Mouse (Mus musculus) forebrain, postnatal 0 days (tissue): ENCODE data around the gene Uox. TPM values are rescaled to one million over a fixed set of nuclear protein-coding genes. Genes with fewer than 3 reads are reported as not detected.

ENCODE experiments used
- ATAC-seq: fragments of 200-750 bp; cut with Nextera tagmentation; 2 replicates; pipeline ENCODE4 v1.8.0; 2017; ENCODE audit warnings: mild to moderate bottlenecking, moderate library complexity
- DNase-seq: peaks from one replicate; pipeline ENCODE4 v3.0.0-alpha.2; 2015
- H3K27ac ChIP-seq: fragments of 300-500 bp; sonication (generic); 2 replicates; pipeline ENCODE4 v1.5.1; 2014; ENCODE audit warnings: low read depth, mild to moderate bottlenecking, antibody characterized with exemption, low read length, moderate library complexity, mixed read lengths
- H3K27me3 ChIP-seq: fragments of 300-500 bp; sonication (generic); 2 replicates; pipeline ENCODE4 v1.6.1; 2014; ENCODE audit warnings: mild to moderate bottlenecking, low read length, mixed read lengths; ENCODE audit not compliant: insufficient read depth
- H3K36me3 ChIP-seq: fragments of 300-500 bp; sonication (generic); 2 replicates; pipeline ENCODE4 v1.6.1; 2014; ENCODE audit warnings: mild to moderate bottlenecking, moderate library complexity; ENCODE audit not compliant: insufficient read depth
- H3K4me1 ChIP-seq: fragments of 300-500 bp; sonication (generic); 2 replicates; pipeline ENCODE4 v1.6.1; 2014; ENCODE audit warnings: antibody characterized with exemption; ENCODE audit not compliant: insufficient read depth
- H3K4me2 ChIP-seq: fragments of 300-500 bp; sonication (generic); 2 replicates; pipeline ENCODE4 v1.6.1; 2014; ENCODE audit warnings: low read depth, mild to moderate bottlenecking, moderate library complexity
- H3K4me3 ChIP-seq: fragments of 300-500 bp; sonication (generic); 2 replicates; pipeline ENCODE4 v1.5.1; 2014; ENCODE audit warnings: low read depth, low read length, mixed read lengths
- H3K9ac ChIP-seq: fragments of 300-500 bp; sonication (generic); 2 replicates; pipeline ENCODE4 v1.6.1; 2014; ENCODE audit warnings: mild to moderate bottlenecking
- H3K9me3 ChIP-seq: fragments of 300-500 bp; sonication (generic); 2 replicates; pipeline ENCODE4 v1.6.1; 2016; ENCODE audit warnings: low read length
- CTCF ChIP-seq: sonication (generic); IDR thresholded peaks from 2 replicates; pipeline ENCODE4 v1.5.1; 2016; ENCODE audit warnings: antibody characterized with exemption, control low read depth, low read depth
- WGBS: fragments of 180-500 bp; shearing (Covaris S2); extraction: QIAGEN DNeasy Blood & Tissue Kit; methylation state at CpG from one replicate; pipeline ENCODE4 v1.1.7; 2014; 5-methylcytosine and 5-hydroxymethylcytosine counted together
- polyA plus RNA-seq: library from polyadenylated mRNA; unstranded; fragments of >200 nt; fragmentation: Nextera tagmentation; extraction: Ambion mirVana; gene quantifications from 2 replicates; pipeline ENCODE4 v1.2.1, GENCODE M21; 2015
- total RNA-seq: library from RNA; depleted of rRNA; stranded (reverse); fragments of >200 nt; gene quantifications from 2 replicates; pipeline ENCODE4 v1.2.3, GENCODE M21; 2014; rRNA removed

Uox gene
- total RNA-seq (0.08 and 0.43 TPM in 2 replicates), polyA plus RNA-seq (0.19 and 0.25 TPM in 2 replicates)

DNA sequence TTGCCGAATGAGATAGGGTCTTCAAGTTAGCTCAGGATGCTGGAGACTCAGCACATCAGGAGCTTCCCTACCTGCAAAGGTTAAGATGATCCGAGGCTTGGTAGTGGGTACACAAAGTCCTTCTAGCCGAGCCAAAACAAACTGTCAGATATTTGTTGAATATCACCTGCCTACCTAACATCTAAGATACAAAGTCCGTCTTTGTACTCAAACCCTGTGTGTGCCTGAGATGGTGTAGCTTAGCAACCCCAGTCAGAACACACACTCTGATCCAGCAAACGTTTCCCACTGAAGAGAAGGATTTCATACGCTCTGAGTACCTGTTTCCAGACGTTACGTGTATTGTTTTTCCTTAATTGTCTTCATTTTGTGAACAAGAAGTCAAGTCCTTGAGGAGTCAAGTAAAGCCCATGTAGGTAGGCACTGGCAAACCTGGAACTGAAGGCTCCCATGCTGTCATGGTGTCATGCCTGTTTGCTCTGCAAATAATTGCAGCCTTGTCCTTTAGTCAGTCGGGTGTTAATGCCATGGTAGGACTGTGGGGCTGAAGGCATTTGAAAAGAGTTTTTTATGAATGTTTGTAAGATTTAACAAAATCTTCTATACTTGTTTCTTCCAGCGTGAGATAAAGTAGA is at the start of gene Uox:
Uox (plus strand) TSS at position 279 of the 635 bp plus-strand sequence.
- Histone ChIP-seq H3K9me3 (no peaks in the 10 kb centered on the region), H3K27me3 (no peaks in the 10 kb centered on the region), H3K4me2 (no peak within 1 kb of the TSS), H3K36me3 (no peaks in the 10 kb centered on the region), H3K27ac (no peak within 1 kb of the TSS), H3K4me3 (no peak within 1 kb of the TSS), H3K4me1 (no peaks in the 10 kb centered on the region), H3K9ac (no peak within 1 kb of the TSS)
- DNase-seq (no peak), ATAC-seq (no peak)
- WGBS, result 70% methylated on average over 10 of the region's 10 CpGs
- TF ChIP-seq CTCF, result no peak

DNA sequence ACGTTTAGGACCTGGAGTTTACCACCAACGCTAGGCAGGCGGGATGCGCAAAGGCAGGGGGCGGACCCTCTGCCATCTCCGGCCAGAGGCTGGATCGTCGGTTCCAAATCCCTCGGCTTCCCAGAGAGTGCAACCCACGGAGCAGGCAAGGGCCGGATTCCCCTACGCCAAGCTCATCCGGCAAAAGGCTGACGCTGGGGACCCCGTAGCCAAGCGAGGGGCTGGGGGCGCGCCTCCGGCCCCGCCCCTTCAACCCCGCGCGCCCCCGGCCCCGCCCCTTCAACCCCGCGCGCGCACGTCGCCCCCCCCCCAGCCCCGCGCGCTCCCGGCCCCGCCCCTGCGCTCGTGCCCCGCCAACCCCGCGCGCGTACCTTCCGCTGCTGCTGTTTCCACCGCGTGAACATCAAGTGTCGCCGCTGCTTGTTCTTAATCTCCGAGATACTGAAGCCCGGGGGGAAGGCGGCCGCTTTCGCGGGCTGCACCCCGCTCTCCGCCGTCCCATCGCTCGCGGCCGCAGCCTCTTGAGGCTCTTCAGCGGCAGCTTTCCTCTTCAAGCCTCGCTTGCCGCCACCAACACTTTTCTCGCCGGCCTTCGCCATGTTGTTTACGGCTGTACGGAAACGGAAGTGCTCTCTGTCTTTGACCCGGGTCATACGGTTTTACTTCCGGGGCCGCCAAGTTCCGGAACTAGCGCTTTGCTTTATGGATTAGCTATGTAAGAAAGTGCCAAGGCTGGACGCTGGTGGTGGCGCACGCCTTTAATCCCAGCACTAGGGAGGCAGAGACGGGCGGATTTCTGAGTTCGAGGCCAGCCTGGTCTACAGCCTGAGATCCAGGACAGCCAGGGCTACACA is 49.2 kb upstream of the Uox start, which contains the start of gene Rpf1:
Rpf1 (minus strand) TSS at position 632 of the 854 bp plus-strand sequence.
- peak within 1 kb of the TSS; percentile 98 for H3K27ac ChIP-seq
- WGBS, result under 1% methylated on average over 66 of the region's 82 CpGs

DNA sequence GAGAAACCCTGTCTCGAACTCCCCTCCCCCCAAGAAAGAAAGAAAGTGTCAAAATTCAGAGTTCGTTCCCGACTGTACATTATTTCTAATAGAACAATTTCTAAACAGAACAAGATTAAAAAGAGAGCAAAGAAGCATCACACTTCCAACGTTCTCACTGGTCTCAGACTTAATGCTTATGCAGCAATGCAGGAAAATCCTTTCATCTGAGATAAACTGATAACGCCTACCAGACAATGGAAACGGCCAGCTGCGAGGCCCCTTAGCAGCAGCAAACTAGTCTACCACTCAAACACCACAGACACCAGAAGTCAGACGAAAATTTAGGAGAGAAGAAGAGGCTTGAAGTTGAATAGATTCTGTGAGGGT is 48.6 kb upstream of the Uox start:
- peak overlapping the region; percentile 76 for H3K4me2 ChIP-seq
- DNase-seq (no peak), ATAC-seq (no peak)
- H3K9ac ChIP-seq, result peak overlapping the region; percentile 88
- TF ChIP-seq CTCF, result no peak
- no peaks in the 10 kb centered on the region for H3K4me1 ChIP-seq
- H3K4me3 ChIP-seq, result peak overlapping the region; percentile 85
- no peaks in the 10 kb centered on the region for H3K9me3 ChIP-seq
- peaks cover 17% of the 10 kb centered on the region for H3K36me3 ChIP-seq
- WGBS, result 20% methylated on average over 8 of the region's 8 CpGs
- peak overlapping the region; percentile 98 for H3K27ac ChIP-seq
- H3K27me3 ChIP-seq, result no peaks in the 10 kb centered on the region

More for the DNA sequence above, 49.2 kb upstream of the Uox start, which contains the start of gene Rpf1:
- peaks cover 17% of the 10 kb centered on the region for H3K36me3 ChIP-seq
- no peaks in the 10 kb centered on the region for H3K27me3 ChIP-seq
- peak within 1 kb of the TSS; percentile 76 for H3K4me2 ChIP-seq
- ATAC-seq, result peak; percentile 96
- no peaks in the 10 kb centered on the region for H3K4me1 ChIP-seq
- peak within 1 kb of the TSS; percentile 88 for H3K9ac ChIP-seq
- TF ChIP-seq CTCF, result peak; percentile 16; the same call in 1 of the 2 replicates
- no peaks in the 10 kb centered on the region for H3K9me3 ChIP-seq
- DNase-seq, result peak; percentile 95
- peak within 1 kb of the TSS; percentile 85 for H3K4me3 ChIP-seq

DNA sequence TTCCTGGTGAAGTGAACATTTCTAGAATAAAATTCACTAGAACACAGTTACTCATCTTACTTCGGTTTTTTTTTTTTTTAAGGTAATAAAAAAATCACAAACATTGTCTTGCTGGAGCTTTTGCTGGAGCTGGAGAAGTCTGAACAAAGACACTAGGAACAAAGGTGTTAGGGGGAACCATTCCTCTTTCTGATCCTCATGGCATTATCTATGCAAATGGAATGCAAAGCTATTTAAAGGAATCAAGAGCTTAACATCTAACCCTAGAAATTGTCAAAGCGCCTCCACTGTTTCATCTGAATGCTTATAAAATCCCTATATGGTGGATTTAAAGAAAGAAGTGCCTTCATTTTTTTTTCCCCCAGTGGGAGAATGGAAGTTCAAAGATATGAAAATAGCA is 41.9 kb upstream of the Uox start:
- no peaks in the 10 kb centered on the region for H3K9me3 ChIP-seq
- 34% methylated on average over 2 of the region's 2 CpGs for WGBS
- no peak overlapping the region for H3K27ac ChIP-seq
- ATAC-seq, result no peak
- no peak overlapping the region for H3K4me2 ChIP-seq
- TF ChIP-seq CTCF, result no peak
- H3K4me3 ChIP-seq, result no peak overlapping the region
- H3K36me3 ChIP-seq, result no peaks in the 10 kb centered on the region
- H3K27me3 ChIP-seq, result no peaks in the 10 kb centered on the region
- no peak overlapping the region for H3K9ac ChIP-seq
- no peak for DNase-seq
- no peaks in the 10 kb centered on the region for H3K4me1 ChIP-seq

DNA sequence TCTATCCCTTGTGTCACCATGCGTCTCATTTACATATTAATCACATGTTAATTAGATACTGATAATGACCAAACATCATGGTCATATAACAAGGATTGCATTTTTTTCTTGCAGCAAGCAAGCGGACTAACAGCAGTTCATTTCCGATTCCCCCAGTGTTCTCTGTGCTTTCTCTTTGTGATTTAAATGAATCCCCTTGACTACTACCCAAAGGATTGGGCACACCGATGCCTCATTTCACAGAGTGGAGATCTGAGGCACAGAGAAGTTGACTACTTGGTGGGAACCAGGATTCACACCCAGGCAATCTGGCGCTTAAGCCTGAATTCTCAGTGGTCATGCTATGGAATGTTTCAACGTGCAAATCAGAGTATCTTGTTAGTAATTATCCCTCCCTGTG is 35.2 kb upstream of the Uox start:
- ATAC-seq, result no peak
- H3K4me1 ChIP-seq, result no peaks in the 10 kb centered on the region
- no peak overlapping the region for H3K9ac ChIP-seq
- H3K27ac ChIP-seq, result no peak overlapping the region
- no peaks in the 10 kb centered on the region for H3K27me3 ChIP-seq
- no peak for TF ChIP-seq CTCF
- no peak overlapping the region for H3K4me2 ChIP-seq
- WGBS, result 43% methylated on average over 6 of the region's 6 CpGs
- DNase-seq, result no peak
- no peaks in the 10 kb centered on the region for H3K9me3 ChIP-seq
- no peaks in the 10 kb centered on the region for H3K36me3 ChIP-seq
- H3K4me3 ChIP-seq, result no peak overlapping the region

DNA sequence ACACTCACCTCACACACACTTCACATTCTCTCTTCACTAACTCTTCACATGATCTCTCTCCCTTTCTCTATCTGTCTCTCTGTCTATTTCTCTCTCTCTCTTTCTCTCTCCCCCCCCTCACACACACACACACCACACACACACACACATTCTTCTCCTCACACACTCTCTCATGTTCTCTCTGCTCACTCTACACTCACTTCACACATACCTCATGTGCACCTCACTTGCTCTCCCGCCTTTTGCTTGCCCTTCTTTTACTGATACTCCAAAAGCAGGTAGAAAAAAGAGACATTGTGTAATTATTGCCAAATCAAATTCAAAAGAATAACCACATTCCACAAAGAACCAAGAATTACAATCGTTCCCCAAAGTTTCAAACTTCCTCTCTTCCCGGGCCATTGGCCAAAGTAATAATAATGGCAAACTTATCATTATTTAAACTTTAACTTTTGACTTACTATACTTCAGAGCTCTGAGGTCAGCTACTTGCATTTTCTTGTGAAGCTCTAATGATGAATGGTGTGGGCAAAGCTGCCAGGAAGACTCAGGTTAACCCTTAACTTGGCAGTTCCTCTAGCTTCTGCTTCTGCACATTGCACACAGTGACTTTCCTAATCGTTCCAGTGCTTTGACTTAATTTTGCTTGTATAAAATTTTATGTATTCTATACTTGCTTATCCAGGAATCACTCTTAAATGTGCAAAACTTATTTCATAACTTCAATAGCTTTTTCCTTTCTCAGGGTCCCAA is 29.5 kb upstream of the Uox start:
- H3K4me2 ChIP-seq, result no peak overlapping the region
- no peak for TF ChIP-seq CTCF
- no peaks in the 10 kb centered on the region for H3K36me3 ChIP-seq
- H3K27ac ChIP-seq, result no peak overlapping the region
- no peaks in the 10 kb centered on the region for H3K27me3 ChIP-seq
- H3K4me1 ChIP-seq, result no peaks in the 10 kb centered on the region
- H3K9ac ChIP-seq, result no peak overlapping the region
- WGBS, result 88% methylated on average over 4 of the region's 4 CpGs
- no peak for DNase-seq
- H3K4me3 ChIP-seq, result no peak overlapping the region
- ATAC-seq, result no peak
- H3K9me3 ChIP-seq, result no peaks in the 10 kb centered on the region

DNA sequence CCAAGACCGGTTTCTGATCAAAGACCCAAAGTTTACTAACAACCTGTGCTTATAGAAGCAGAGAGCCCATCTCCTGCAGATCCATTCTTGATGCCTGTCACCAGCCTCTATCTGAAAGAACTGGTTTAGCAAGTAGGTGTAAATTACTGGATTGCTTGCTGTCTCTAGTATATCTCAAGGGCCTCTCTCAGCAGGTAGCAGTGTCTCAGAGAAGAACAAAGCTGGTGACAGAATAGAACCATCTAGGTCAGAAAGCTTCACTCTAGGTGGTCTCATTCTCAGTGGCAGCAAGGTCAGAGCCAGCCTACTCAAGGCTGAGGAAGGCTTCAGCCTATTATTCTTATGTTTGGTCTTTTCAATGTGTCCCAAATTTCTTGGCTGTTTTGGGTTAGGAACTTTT is 26.6 kb upstream of the Uox start:
- no peak for DNase-seq
- TF ChIP-seq CTCF, result no peak
- Histone ChIP-seq H3K4me1 (no peaks in the 10 kb centered on the region), H3K27ac (no peak overlapping the region), H3K27me3 (no peaks in the 10 kb centered on the region), H3K4me2 (no peak overlapping the region), H3K9me3 (no peaks in the 10 kb centered on the region), H3K9ac (no peak overlapping the region), H3K4me3 (no peak overlapping the region), H3K36me3 (no peaks in the 10 kb centered on the region)
- 60% methylated on average over 1 of the region's 1 CpGs for WGBS
- no peak for ATAC-seq
